In the genomic region with DNA sequence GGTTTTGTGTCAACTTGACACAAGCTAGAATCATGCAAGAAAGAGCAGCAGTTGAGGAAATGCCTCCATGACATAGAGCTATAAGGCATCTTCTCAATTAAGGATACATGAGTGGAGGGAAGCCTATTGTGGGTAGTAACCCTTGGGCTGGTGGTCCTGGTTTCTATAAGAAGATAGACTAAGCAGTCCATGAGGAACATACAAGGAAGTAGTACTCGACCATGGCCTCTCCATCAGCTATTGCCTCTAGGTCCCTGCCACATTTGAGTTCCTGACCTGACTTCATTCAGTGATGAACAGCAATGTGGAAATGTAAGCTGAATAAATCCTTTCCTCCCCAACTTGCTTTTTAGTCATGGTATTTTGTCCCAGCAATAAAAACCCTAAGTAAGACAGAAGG, we compare ENCODE assay signal across 21 mouse cellular contexts. TPM values are rescaled to one million over a fixed set of nuclear protein-coding genes. Genes with fewer than 3 reads are reported as not detected.
DNase-seq lines count a peak whose midpoint lies in the region; ATAC-seq lines count a peak whose summit lies in the region.
"Had no signal": no experiment of that assay in that cellular context is flagged by ENCODE, and none has a peak within 500 bp of the region (broad histone marks: within the 10 kb centered on the region; RNA-seq: fewer than 3 reads in every experiment).

No protein-coding gene starts in this region.

- no peak overlapping the region for H3K9ac ChIP-seq in hindbrain, embryonic 14.5 days
- H3K9ac ChIP-seq in hindbrain, embryonic 13.5 days, result no peak overlapping the region
- H3K9ac ChIP-seq in midbrain, embryonic 12.5 days (replicated peaks), result no peak overlapping the region
- no peak overlapping the region for H3K9ac ChIP-seq in midbrain, embryonic 16.5 days (ENCODE audit: low read depth, low read length)
- H3K9ac ChIP-seq: forebrain, postnatal 0 days; heart, embryonic 15.5 days; liver, embryonic 15.5 days; lung, embryonic 15.5 days; neural tube, embryonic 12.5 days had no signal

- no peaks in the 10 kb centered on the region for H3K4me1 ChIP-seq in hindbrain, embryonic 14.5 days (replicated peaks; ENCODE audit: control insufficient read depth, insufficient read depth, low read length)
- no peaks in the 10 kb centered on the region for H3K4me1 ChIP-seq in hindbrain, embryonic 13.5 days (replicated peaks)
- H3K4me1 ChIP-seq in midbrain, embryonic 12.5 days, result no peaks in the 10 kb centered on the region
- H3K4me1 ChIP-seq in midbrain, embryonic 16.5 days (ENCODE audit: control insufficient read depth, insufficient read depth, low read length), result no peaks in the 10 kb centered on the region
- H3K4me1 ChIP-seq: heart, embryonic 15.5 days; liver, embryonic 15.5 days; lung, embryonic 15.5 days; megakaryocyte, embryonic 14.5 days; neural tube, embryonic 12.5 days had no signal

- H3K4me2 ChIP-seq in hindbrain, embryonic 14.5 days (replicated peaks), result no peak overlapping the region
- no peak overlapping the region for H3K4me2 ChIP-seq in hindbrain, embryonic 13.5 days
- no peak overlapping the region for H3K4me2 ChIP-seq in midbrain, embryonic 12.5 days (replicated peaks)
- H3K4me2 ChIP-seq in midbrain, embryonic 16.5 days (ENCODE audit: low read length), result no peak overlapping the region
- H3K4me2 ChIP-seq: heart, embryonic 15.5 days; liver, embryonic 15.5 days; lung, embryonic 15.5 days; neural tube, embryonic 12.5 days had no signal

- H3K36me3 ChIP-seq in hindbrain, embryonic 14.5 days (replicated peaks; ENCODE audit: control insufficient read depth, insufficient read depth), result no peaks in the 10 kb centered on the region
- no peaks in the 10 kb centered on the region for H3K36me3 ChIP-seq in hindbrain, embryonic 13.5 days
- H3K36me3 ChIP-seq in midbrain, embryonic 12.5 days, result no peaks in the 10 kb centered on the region
- H3K36me3 ChIP-seq in midbrain, embryonic 16.5 days (ENCODE audit: control insufficient read depth, insufficient read depth, low read length), result no peaks in the 10 kb centered on the region
- H3K36me3 ChIP-seq: heart, embryonic 15.5 days; liver, embryonic 15.5 days; lung, embryonic 15.5 days; neural tube, embryonic 12.5 days had no signal

- 72% methylated on average over 1 of the region's 1 CpGs for WGBS in hindbrain, embryonic 14.5 days
- WGBS in hindbrain, embryonic 13.5 days, result 86% methylated on average over 1 of the region's 1 CpGs
- WGBS in midbrain, embryonic 12.5 days, result 75% methylated on average over 1 of the region's 1 CpGs
- 70% methylated on average over 1 of the region's 1 CpGs for WGBS in midbrain, embryonic 16.5 days

- H3K9me3 ChIP-seq in hindbrain, embryonic 14.5 days (ENCODE audit: control insufficient read depth, low read length), result no peaks in the 10 kb centered on the region
- H3K9me3 ChIP-seq in hindbrain, embryonic 13.5 days, result no peaks in the 10 kb centered on the region
- no peaks in the 10 kb centered on the region for H3K9me3 ChIP-seq in midbrain, embryonic 12.5 days
- H3K9me3 ChIP-seq in midbrain, embryonic 16.5 days (replicated peaks; ENCODE audit: control insufficient read depth, low read length, poor library complexity, severe bottlenecking), result no peaks in the 10 kb centered on the region
- H3K9me3 ChIP-seq: heart, embryonic 15.5 days; liver, embryonic 15.5 days; lung, embryonic 15.5 days; megakaryocyte, embryonic 14.5 days; neural tube, embryonic 12.5 days had no signal

- no peak overlapping the region for H3K4me3 ChIP-seq in hindbrain, embryonic 14.5 days (replicated peaks; ENCODE audit: low read length)
- H3K4me3 ChIP-seq in hindbrain, embryonic 13.5 days, result no peak overlapping the region
- H3K4me3 ChIP-seq in midbrain, embryonic 12.5 days, result no peak overlapping the region
- no peak overlapping the region for H3K4me3 ChIP-seq in midbrain, embryonic 16.5 days (ENCODE audit: low read depth, low read length)
- H3K4me3 ChIP-seq: heart, embryonic 15.5 days; liver, embryonic 15.5 days; lung, embryonic 15.5 days; megakaryocyte, embryonic 14.5 days; neural tube, embryonic 12.5 days had no signal

- ATAC-seq in hindbrain, embryonic 14.5 days (ENCODE audit: low FRiP score), result peak; percentile 26; the same call in 1 of the 2 replicates
- ATAC-seq in hindbrain, embryonic 13.5 days (ENCODE audit: low FRiP score), result no peak
- peak; percentile 38; the same call in 1 of the 2 replicates for ATAC-seq in midbrain, embryonic 12.5 days (ENCODE audit: low FRiP score, low read depth)
- no peak for ATAC-seq in midbrain, embryonic 16.5 days
- ATAC-seq in monocyte, adult 5-6 weeks (replicated peaks; ENCODE audit: insufficient number of reproducible peaks, low FRiP score, low TSS enrichment, poor library complexity, severe bottlenecking), result 0 out of 2 replicates have a peak, but pooled peaks have one; percentile 40
- ATAC-seq: forebrain, postnatal 0 days had no signal

- no peak overlapping the region for H3K27ac ChIP-seq in hindbrain, embryonic 14.5 days
- no peak overlapping the region for H3K27ac ChIP-seq in hindbrain, embryonic 13.5 days
- no peak overlapping the region for H3K27ac ChIP-seq in midbrain, embryonic 12.5 days (replicated peaks)
- H3K27ac ChIP-seq in midbrain, embryonic 16.5 days (ENCODE audit: low read length), result no peak overlapping the region
- H3K27ac ChIP-seq: heart, embryonic 15.5 days; liver, embryonic 15.5 days; lung, embryonic 15.5 days; neural tube, embryonic 12.5 days had no signal

- peak; percentile 76 for DNase-seq in heart, adult 11 months
- DNase-seq in heart, adult 18-20 months, result no peak
- DNase-seq in hindbrain, embryonic 14.5 days (ENCODE audit: low spot score), result no peak
- DNase-seq: adrenal gland, postnatal 25 days; cerebellum, adult 8-10 months; forebrain, postnatal 0 days; gastrocnemius, postnatal 36 days; heart, postnatal 4 days; layer of hippocampus, adult 9-11 months; liver; lung, postnatal 36 days; thymus, postnatal 14 days had no signal

- no peaks in the 10 kb centered on the region for H3K27me3 ChIP-seq in hindbrain, embryonic 14.5 days (ENCODE audit: control insufficient read depth, insufficient read depth, low read length)
- no peaks in the 10 kb centered on the region for H3K27me3 ChIP-seq in hindbrain, embryonic 13.5 days
- H3K27me3 ChIP-seq in midbrain, embryonic 12.5 days, result no peaks in the 10 kb centered on the region
- no peaks in the 10 kb centered on the region for H3K27me3 ChIP-seq in midbrain, embryonic 16.5 days (ENCODE audit: control insufficient read depth, insufficient read depth, low read depth, low read length)
- H3K27me3 ChIP-seq: heart, embryonic 15.5 days; liver, embryonic 15.5 days; lung, embryonic 15.5 days; megakaryocyte, embryonic 14.5 days; neural tube, embryonic 12.5 days had no signal

RNA-seq across cellular contexts. Expression of gene Hsf2, which starts 51.2 kb away (rescaled TPM):
- total RNA-seq in heart, adult 18-20 months (2021), result 10 to 100 TPM; 13.0 to 13.7 TPM
- polyA plus RNA-seq in hindbrain, embryonic 14.5 days (2014; fragmentation: Nextera tagmentation; extraction: Ambion mirVana), result 47.8 and 48.5 TPM in 2 replicates
- polyA plus RNA-seq in hindbrain, embryonic 13.5 days (2015; fragmentation: Nextera tagmentation; extraction: Ambion mirVana), result 68.3 and 71.5 TPM in 2 replicates
- polyA plus RNA-seq in midbrain, embryonic 12.5 days (2016; fragmentation: Nextera tagmentation; extraction: Ambion mirVana), result 94.3 and 101 TPM in 2 replicates
- 54.2 and 60.7 TPM in 2 replicates for polyA plus RNA-seq in midbrain, embryonic 16.5 days (2015; fragmentation: Nextera tagmentation; extraction: Ambion mirVana)
- total RNA-seq in monocyte, adult 5-6 weeks (2017), result 39.7 to 42.5 TPM (median 39.8 TPM) in 3 replicates

Comparison
In these comparisons a context has a peak if more than half of its experiments do, and no peak if none do; other contexts are left out.
1. ATAC-seq: peak in hindbrain, embryonic 14.5 days (single experiment), midbrain, embryonic 12.5 days (single experiment) and monocyte, adult 5-6 weeks (single experiment); none in hindbrain, embryonic 13.5 days (single experiment) and midbrain, embryonic 16.5 days (single experiment).